Mouse (Mus musculus) erythroblast, embryonic 14.5 days (primary cell): ENCODE results near the gene Faap24. TPM values are rescaled to one million over a fixed set of nuclear protein-coding genes. Genes with fewer than 3 reads are reported as not detected.

Experiments
- H3K27me3 ChIP-seq: 2 replicates; pipeline ENCODE4 v1.6.1; 2012; ENCODE audit warnings: inconsistent platforms; ENCODE audit not compliant: control insufficient read depth
- H3K36me3 ChIP-seq: 2 replicates; pipeline ENCODE4 v1.6.1; 2012; ENCODE audit warnings: mild to moderate bottlenecking, inconsistent platforms; ENCODE audit not compliant: control insufficient read depth
- H3K4me1 ChIP-seq: 2 replicates; pipeline ENCODE4 v1.6.1; 2012; ENCODE audit warnings: inconsistent platforms; ENCODE audit not compliant: control insufficient read depth
- H3K4me3 ChIP-seq: replicated peaks from 2 replicates; pipeline ENCODE3; 2012; ENCODE audit warnings: moderate library complexity, mild to moderate bottlenecking, inconsistent platforms
- H3K9me3 ChIP-seq: 2 replicates; pipeline ENCODE4 v1.6.1; 2012; ENCODE audit warnings: low read length, inconsistent platforms, mixed read lengths; ENCODE audit not compliant: control insufficient read depth
- GATA1 ChIP-seq: IDR thresholded peaks from 2 replicates; pipeline ENCODE4 v1.6.1; 2012; ENCODE audit warnings: low read length, inconsistent platforms, mixed read lengths
- TAL1 ChIP-seq: IDR thresholded peaks from 3 replicates; pipeline ENCODE4 v1.6.1; 2012; ENCODE audit warnings: low read length, inconsistent platforms, mixed read lengths
- polyA plus RNA-seq: library from polyadenylated mRNA; stranded (reverse); fragments of >175 nt; gene quantifications from 2 replicates; pipeline ENCODE4 v1.2.3, GENCODE M21; 2012

Faap24 gene
- polyA plus RNA-seq, 1 experiment = 2.6 TPM

- no peak overlapping the region for H3K4me3 ChIP-seq
- peaks cover 2% of the 10 kb centered on the region; the same call in 1 of the 2 replicates for H3K9me3 ChIP-seq
- no peak for TF ChIP-seq TAL1
- no peak for TF ChIP-seq GATA1
- no peaks in the 10 kb centered on the region for H3K4me1 ChIP-seq
- no peaks in the 10 kb centered on the region for H3K27me3 ChIP-seq
- H3K36me3 ChIP-seq = no peaks in the 10 kb centered on the region; the same call in 1 of the 2 replicates
Observed at GRCm38 (mm10) chr7:35373146-35373989, 23.3 kb downstream of the Faap24 start.

- Histone ChIP-seq H3K27me3 (no peaks in the 10 kb centered on the region), H3K4me3 (no peak overlapping the region), H3K4me1 (no peaks in the 10 kb centered on the region), H3K9me3 (peaks cover 4% of the 10 kb centered on the region; the same call in 1 of the 2 replicates), H3K36me3 (no peaks in the 10 kb centered on the region; the same call in 1 of the 2 replicates)
- no peak for TF ChIP-seq TAL1
- no peak for TF ChIP-seq GATA1
Observed at GRCm38 (mm10) chr7:35372483-35373017, 24.1 kb downstream of the Faap24 start.

- Histone ChIP-seq H3K36me3 (no peaks in the 10 kb centered on the region; the same call in 1 of the 2 replicates), H3K27me3 (no peaks in the 10 kb centered on the region), H3K9me3 (peaks cover 4% of the 10 kb centered on the region; the same call in 1 of the 2 replicates), H3K4me3 (no peak overlapping the region), H3K4me1 (no peaks in the 10 kb centered on the region)
- no peak for TF ChIP-seq TAL1
- TF ChIP-seq GATA1 = no peak
Observed at GRCm38 (mm10) chr7:35371096-35371495, 25.5 kb downstream of the Faap24 start.

- Histone ChIP-seq H3K27me3 (no peaks in the 10 kb centered on the region), H3K36me3 (no peaks in the 10 kb centered on the region; the same call in 1 of the 2 replicates), H3K9me3 (peaks cover 4% of the 10 kb centered on the region; the same call in 1 of the 2 replicates), H3K4me3 (no peak overlapping the region), H3K4me1 (no peaks in the 10 kb centered on the region)
- no peak for TF ChIP-seq GATA1
- TF ChIP-seq TAL1 = no peak
Observed at GRCm38 (mm10) chr7:35365161-35365910, 31.3 kb downstream of the Faap24 start.

GRCm38 (mm10) chr7:35362868-35363267 is 33.8 kb downstream of the Faap24 start:
- no peaks in the 10 kb centered on the region; the same call in 1 of the 2 replicates for H3K36me3 ChIP-seq
- H3K27me3 ChIP-seq = no peaks in the 10 kb centered on the region
- no peak overlapping the region for H3K4me3 ChIP-seq
- no peak for TF ChIP-seq GATA1
- no peak for TF ChIP-seq TAL1
- H3K9me3 ChIP-seq = no peaks in the 10 kb centered on the region
- H3K4me1 ChIP-seq = no peaks in the 10 kb centered on the region

GRCm38 (mm10) chr7:35362253-35362652 is 34.4 kb downstream of the Faap24 start:
- Histone ChIP-seq H3K9me3 (no peaks in the 10 kb centered on the region), H3K4me3 (no peak overlapping the region), H3K4me1 (no peaks in the 10 kb centered on the region), H3K27me3 (no peaks in the 10 kb centered on the region), H3K36me3 (no peaks in the 10 kb centered on the region; the same call in 1 of the 2 replicates)
- TF ChIP-seq GATA1 (no peak), TAL1 (no peak)

- no peaks in the 10 kb centered on the region for H3K9me3 ChIP-seq
- no peaks in the 10 kb centered on the region for H3K36me3 ChIP-seq
- TF ChIP-seq GATA1 (no peak), TAL1 (no peak)
- H3K4me3 ChIP-seq = no peak overlapping the region
- H3K27me3 ChIP-seq = no peaks in the 10 kb centered on the region
- H3K4me1 ChIP-seq = no peaks in the 10 kb centered on the region
Observed at GRCm38 (mm10) chr7:35357621-35358020, 39.0 kb downstream of the Faap24 start.

GRCm38 (mm10) chr7:35355303-35355872 is 41.2 kb downstream of the Faap24 start:
- Histone ChIP-seq H3K36me3 (no peaks in the 10 kb centered on the region), H3K4me1 (no peaks in the 10 kb centered on the region), H3K9me3 (0 out of 2 replicates have a peak, but pooled peaks cover 3% of the 10 kb centered on the region), H3K27me3 (no peaks in the 10 kb centered on the region), H3K4me3 (no peak overlapping the region)
- TF ChIP-seq TAL1 (no peak), GATA1 (no peak)

- H3K36me3 ChIP-seq = no peaks in the 10 kb centered on the region
- H3K4me3 ChIP-seq = no peak overlapping the region
- peaks cover 5% of the 10 kb centered on the region for H3K4me1 ChIP-seq
- 0 out of 2 replicates have a peak, but pooled peaks cover 3% of the 10 kb centered on the region for H3K9me3 ChIP-seq
- no peak for TF ChIP-seq GATA1
- TF ChIP-seq TAL1 = no peak
- H3K27me3 ChIP-seq = no peaks in the 10 kb centered on the region
Observed at GRCm38 (mm10) chr7:35353306-35353705, 43.3 kb downstream of the Faap24 start.
